Mouse (Mus musculus) v-Abl transformed pro-B cells (cell line): ENCODE results near the gene Prss23.

Experiments used
- in situ Hi-C, 2 experiments: fragments of 400-800 bp; cut with MboI; formaldehyde crosslinking; loops; one replicate each; pipeline ENCODE4 v1.15.1; 2025; ENCODE audit not compliant: unreplicated experiment in 2 of 2

Prss23 gene

GRCm38 (mm10) chr7:89511921-89512514 is 15.0 kb downstream of the Prss23 start:
- in situ Hi-C loops, result no loop called here

GRCm38 (mm10) chr7:89508672-89509071 is 18.3 kb downstream of the Prss23 start:
- in situ Hi-C loops, result loop anchor here (10.0 kb wide), 1 partner anchor 336 kb away; no protein-coding TSS in a partner anchor

DNA sequence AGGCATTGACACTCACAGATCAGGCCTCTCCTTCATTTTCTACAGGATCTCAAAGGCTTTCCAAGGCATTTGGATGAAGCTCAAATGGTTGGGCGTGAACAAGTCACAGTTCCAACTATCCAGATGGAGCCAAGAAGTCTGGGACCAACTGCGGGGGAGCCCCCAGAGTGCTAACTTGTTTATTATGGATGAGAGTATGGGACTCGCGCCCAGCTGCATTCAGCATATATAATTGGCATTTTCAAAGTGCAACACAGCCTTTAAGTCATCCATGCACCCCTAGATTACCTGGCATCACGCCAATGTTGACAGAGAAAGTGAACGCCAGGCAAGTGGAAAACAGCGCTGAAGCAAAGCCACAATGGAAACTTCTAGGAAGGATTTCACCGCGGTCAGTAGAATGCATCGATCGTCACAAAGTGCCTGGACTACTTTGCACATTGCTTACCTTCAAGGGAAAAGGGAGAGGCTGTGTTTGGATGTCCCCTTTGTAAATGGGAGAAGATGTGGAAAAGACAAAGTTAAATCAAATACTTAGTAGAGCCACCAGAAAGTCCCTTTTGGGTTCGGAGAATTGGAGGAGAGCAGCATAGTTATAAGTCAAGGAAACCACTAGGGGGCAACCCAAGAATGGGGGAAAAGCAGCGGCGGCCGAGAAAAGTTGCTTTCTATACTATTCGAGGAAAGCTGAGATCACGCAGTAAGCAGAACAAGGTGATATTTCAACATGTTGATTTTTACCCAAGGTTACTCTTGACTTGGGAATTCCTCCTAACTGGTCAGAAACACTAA is 27.3 kb downstream of the Prss23 start:
- in situ Hi-C loops, result loop anchor here (5.0 to 10.0 kb wide), 2 partner anchors 345 to 403 kb away; partner anchors contain the start of gene Ccdc81 (in 1 of the 2)

- in situ Hi-C loops, result no loop called here
Measured at GRCm38 (mm10) chr7:89483769-89484568, 43.0 kb downstream of the Prss23 start.

DNA sequence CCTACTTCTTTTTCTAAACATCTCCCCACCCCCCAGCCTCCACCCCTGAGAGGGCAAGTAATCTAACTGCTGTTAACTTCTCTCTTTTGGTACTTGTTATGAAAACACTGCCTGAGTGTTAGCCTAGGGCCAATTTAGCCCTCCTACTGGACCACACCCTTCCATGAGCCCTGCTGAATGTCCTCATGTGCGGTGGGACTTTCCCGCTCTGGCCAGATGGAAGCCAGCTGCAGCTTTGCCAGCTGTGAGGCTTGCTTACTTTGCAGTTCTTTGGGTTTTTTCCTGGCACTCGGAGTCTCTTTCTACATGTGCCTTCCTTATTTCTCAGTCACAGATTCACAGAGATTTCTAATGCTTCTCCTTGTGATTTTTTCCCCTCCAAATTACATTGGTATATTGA is 45.3 kb downstream of the Prss23 start:
- in situ Hi-C loops, result no loop called here

- in situ Hi-C loops, result loop anchor here (5.0 to 10.0 kb wide), 5 partner anchors 426 to 1746 kb away; partner anchors contain the start of genes Ccdc81 (in 2 of the 2) and Ccdc83 (in 1 of the 2)
Measured at GRCm38 (mm10) chr7:89478490-89478889, 48.5 kb downstream of the Prss23 start.

- in situ Hi-C loops, result loop anchor here (5.0 to 10.0 kb wide), 5 partner anchors 427 to 1747 kb away; partner anchors contain the start of genes Ccdc81 (in 2 of the 2) and Ccdc83 (in 1 of the 2)
Measured at GRCm38 (mm10) chr7:89477294-89477999, 49.5 kb downstream of the Prss23 start.

DNA sequence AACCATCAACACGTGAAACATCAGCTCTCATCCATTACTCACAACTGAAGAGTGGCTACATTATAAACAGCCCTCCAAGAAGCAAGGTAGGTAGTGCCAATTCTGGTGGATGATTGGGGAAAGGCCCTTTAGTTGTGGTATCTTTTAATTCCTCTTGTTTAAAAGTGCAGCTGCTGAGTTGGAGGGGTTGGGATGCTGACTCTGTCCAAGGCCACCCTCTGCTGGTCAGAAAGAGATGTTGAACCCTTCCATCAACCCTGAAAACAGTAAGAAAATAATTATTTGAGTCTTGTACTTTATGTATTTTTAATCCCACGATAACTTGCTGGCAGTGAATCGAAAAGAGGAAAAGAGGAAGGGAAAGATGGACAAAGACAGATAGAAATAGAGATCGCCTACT is 53.5 kb downstream of the Prss23 start:
- in situ Hi-C loops, result loop anchor here (10.0 to 25.0 kb wide), 6 partner anchors 431 to 1751 kb away; partner anchors contain the start of genes Ccdc81 (in 2 of the 2) and Ccdc83 (in 1 of the 2)

GRCm38 (mm10) chr7:89463775-89464592 is 63.0 kb downstream of the Prss23 start:
- in situ Hi-C loops, result loop anchor here in 1 of 2 experiments (25.0 kb wide), 2 partner anchors 1048 to 1748 kb away; no protein-coding TSS in a partner anchor

DNA sequence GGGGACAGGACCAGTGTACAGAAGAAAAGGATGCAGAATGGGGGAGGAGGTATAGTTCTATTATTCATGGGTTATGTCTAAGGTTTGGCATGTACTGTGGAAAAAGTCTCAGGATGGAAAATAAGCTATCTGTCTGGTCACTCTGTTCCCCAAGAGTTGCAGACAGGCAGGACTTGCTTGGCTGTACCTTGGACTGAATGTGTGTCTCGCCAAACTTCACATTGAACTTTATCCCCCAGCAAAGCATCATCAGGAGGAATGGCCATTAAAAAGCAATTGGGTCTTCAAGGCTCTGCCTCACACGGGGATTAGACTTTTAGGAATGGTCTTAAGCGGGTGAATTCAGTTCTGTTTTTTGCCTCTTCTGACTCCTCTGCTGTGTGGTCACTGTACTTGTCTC is 63.7 kb downstream of the Prss23 start:
- in situ Hi-C loops, result loop anchor here in 1 of 2 experiments (25.0 kb wide), 2 partner anchors 1049 to 1749 kb away; no protein-coding TSS in a partner anchor

DNA sequence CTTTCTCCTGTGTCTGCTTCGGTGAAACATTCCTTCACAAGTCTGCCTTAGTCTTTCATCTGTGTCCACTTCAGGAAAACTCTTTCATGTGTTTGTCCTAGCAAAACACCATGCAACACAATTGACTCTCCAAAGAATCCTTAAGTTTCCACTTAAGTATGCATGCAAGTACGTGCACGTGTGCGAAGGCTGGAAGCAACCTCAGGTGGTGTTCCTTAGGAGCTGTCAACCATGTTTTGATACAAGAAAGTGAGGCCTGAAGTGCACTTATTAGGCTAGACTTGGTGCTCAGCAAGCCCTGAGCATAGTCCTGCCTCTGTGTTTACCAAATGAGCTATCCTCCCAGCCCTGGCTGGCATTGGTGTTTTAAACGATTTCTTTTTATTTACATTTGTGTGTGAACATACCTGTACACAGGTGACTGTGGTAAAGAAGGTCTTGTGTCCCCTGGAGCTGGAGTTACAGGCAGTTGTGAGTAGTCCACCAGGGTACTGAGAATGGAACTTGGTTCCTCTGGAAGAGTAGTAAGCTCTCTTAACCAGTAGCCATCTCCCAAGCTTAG is 64.3 kb downstream of the Prss23 start:
- in situ Hi-C loops, result loop anchor here in 1 of 2 experiments (25.0 kb wide), 2 partner anchors 1050 to 1750 kb away; no protein-coding TSS in a partner anchor

GRCm38 (mm10) chr7:89461351-89461750 is 65.6 kb downstream of the Prss23 start:
- in situ Hi-C loops, result loop anchor here in 1 of 2 experiments (25.0 kb wide), 2 partner anchors 1051 to 1751 kb away; no protein-coding TSS in a partner anchor

GRCm38 (mm10) chr7:89460911-89461310 is 66.1 kb downstream of the Prss23 start:
- in situ Hi-C loops, result loop anchor here in 1 of 2 experiments (25.0 kb wide), 2 partner anchors 1051 to 1751 kb away; no protein-coding TSS in a partner anchor

DNA sequence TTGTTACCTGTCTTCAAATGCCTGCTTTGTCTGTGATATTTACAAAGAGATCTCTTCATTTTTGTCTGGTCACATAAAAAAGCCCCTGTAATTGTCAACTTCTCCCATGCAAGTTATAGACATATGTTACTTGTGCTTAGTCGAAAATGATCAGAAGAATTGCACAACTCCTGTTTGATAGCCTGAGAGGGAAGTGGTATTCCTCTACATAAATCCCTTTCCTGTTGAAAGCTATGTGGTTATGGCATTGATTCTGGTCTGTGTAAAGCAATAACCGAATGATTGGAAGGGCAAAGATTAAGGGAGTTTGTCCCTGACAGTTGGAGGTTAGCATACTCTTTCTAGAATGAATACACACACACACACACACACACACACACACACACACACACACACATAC is 67.3 kb downstream of the Prss23 start:
- in situ Hi-C loops, result loop anchor here in 1 of 2 experiments (25.0 kb wide), 2 partner anchors 1053 to 1753 kb away; no protein-coding TSS in a partner anchor
